ENCODE assay signal across 10 mouse cellular contexts in the genomic region with DNA sequence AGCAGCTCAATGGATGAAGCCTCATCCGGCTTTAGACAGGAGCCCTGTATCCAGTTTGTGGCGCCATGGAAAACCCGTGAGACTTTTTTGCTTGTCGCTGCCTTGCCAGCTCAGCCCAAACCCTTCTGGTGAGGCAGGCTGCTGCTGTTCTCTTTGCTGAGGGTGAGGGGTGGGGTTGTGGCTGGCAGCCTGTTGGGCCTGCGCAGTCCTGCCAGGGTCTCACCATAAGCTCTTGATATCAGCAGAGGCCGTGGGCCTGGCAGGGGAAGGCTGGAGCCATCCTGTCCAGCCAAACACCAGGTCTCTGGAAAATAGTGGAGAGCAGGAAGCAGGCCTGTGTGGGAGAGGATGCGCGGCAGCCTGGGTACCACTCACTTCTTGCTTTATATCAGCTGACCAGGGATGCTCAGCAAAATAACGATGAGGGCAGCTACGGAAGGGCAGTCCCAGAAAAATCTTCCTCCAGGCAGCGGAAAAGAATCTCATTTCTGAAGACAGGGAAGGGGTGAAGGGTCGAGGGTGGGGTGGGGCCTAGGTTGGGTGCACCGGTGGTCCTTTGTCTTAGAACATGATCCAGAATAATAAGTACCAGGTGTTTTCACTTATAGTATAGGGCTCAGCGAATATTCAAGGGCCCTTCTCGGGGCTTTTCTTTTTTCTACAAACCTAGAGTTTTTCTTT.
DNase-seq lines count a peak whose midpoint lies in the region; ATAC-seq lines count a peak whose summit lies in the region.
"Had no signal": no experiment of that assay in that cellular context is flagged by ENCODE, and none has a peak within 500 bp of the region (broad histone marks: within the 10 kb centered on the region; RNA-seq: fewer than 3 reads in every experiment).

No protein-coding gene starts in this region.

- ATAC-seq in erythroid progenitor cell, adult 5-6 weeks (replicated peaks; ENCODE audit: low FRiP score, poor library complexity, severe bottlenecking), result no peak

- peak; percentile 91 to 95 for DNase-seq in cerebellum, postnatal 10 days
- no peak for DNase-seq in cerebellum, adult 11-12 months
- peak; percentile 59 for DNase-seq in right cerebral cortex, adult 18-20 months
- no peak for DNase-seq in right cerebral cortex, postnatal 36 days (ENCODE audit: low spot score in 2 of 2)
- DNase-seq in layer of hippocampus, postnatal 36 days, result peak; percentile 81
- no peak for DNase-seq in spleen, adult 18-20 months
- no peak for DNase-seq in adipocyte (ENCODE audit: low spot score)
- DNase-seq: kidney, adult 11 months; lung, postnatal 14 days had no signal

Comparison
In these comparisons a context has a peak if more than half of its experiments do, and no peak if none do; other contexts are left out.
1. DNase-seq: peak in cerebellum, postnatal 10 days (2 of 2), right cerebral cortex, adult 18-20 months (single experiment) and layer of hippocampus, postnatal 36 days (2 of 2); none in cerebellum, adult 11-12 months (single experiment), right cerebral cortex, postnatal 36 days (0 of 2), spleen, adult 18-20 months (0 of 2) and adipocyte (single experiment).